Mouse (Mus musculus) urinary bladder, postnatal 25 days (tissue): ENCODE data around the gene Rsph9.

Source experiments
- DNase-seq: peaks from one replicate; pipeline ENCODE4 v3.0.0; 2022; ENCODE audit warnings: low spot score

Rsph9 gene

GRCm38 (mm10) chr17:46139872-46140271 lies 4.1 kb downstream of the Rsph9 start:
- no peak for DNase-seq

GRCm38 (mm10) chr17:46138563-46139236 lies 5.3 kb downstream of the Rsph9 start:
- no peak for DNase-seq

GRCm38 (mm10) chr17:46132862-46133261 lies 11.2 kb downstream of the Rsph9 start:
- DNase-seq = no peak

GRCm38 (mm10) chr17:46132058-46132718 lies 11.8 kb downstream of the Rsph9 start:
- peak; percentile 71 for DNase-seq

- DNase-seq = peak; percentile 36
Measured at GRCm38 (mm10) chr17:46129741-46130498, 14.1 kb downstream of the Rsph9 start.

- no peak for DNase-seq
Measured at GRCm38 (mm10) chr17:46127814-46128493, 16.1 kb downstream of the Rsph9 start.

GRCm38 (mm10) chr17:46126608-46127007 lies 17.4 kb downstream of the Rsph9 start:
- DNase-seq = no peak

- DNase-seq = no peak
Measured at GRCm38 (mm10) chr17:46123953-46124700, 19.9 kb downstream of the Rsph9 start.

GRCm38 (mm10) chr17:46123285-46123684 lies 20.7 kb downstream of the Rsph9 start:
- DNase-seq = no peak

- DNase-seq = no peak
Measured at GRCm38 (mm10) chr17:46122791-46123190, 21.2 kb downstream of the Rsph9 start.

- DNase-seq = no peak
Measured at GRCm38 (mm10) chr17:46119641-46120040, 24.4 kb downstream of the Rsph9 start.

GRCm38 (mm10) chr17:46118423-46118850 lies 25.6 kb downstream of the Rsph9 start:
- no peak for DNase-seq

GRCm38 (mm10) chr17:46117623-46118422 lies 26.2 kb downstream of the Rsph9 start:
- DNase-seq = no peak

GRCm38 (mm10) chr17:46116881-46117280 lies 27.1 kb downstream of the Rsph9 start:
- no peak for DNase-seq

GRCm38 (mm10) chr17:46116138-46116537 lies 27.9 kb downstream of the Rsph9 start:
- DNase-seq = no peak

GRCm38 (mm10) chr17:46115489-46115888 lies 28.5 kb downstream of the Rsph9 start:
- no peak for DNase-seq

GRCm38 (mm10) chr17:46110402-46111289 lies 33.4 kb downstream of the Rsph9 start, which contains the start of gene Mrps18a:
TSS of gene Mrps18a (plus strand) at chr17:46110986.
- DNase-seq = peak; percentile 82

- DNase-seq = no peak
Measured at GRCm38 (mm10) chr17:46108286-46108685, 35.7 kb downstream of the Rsph9 start.

GRCm38 (mm10) chr17:46104487-46104886 lies 39.5 kb downstream of the Rsph9 start:
- DNase-seq = no peak
